Mouse (Mus musculus) ES-E14 (cell line): ENCODE measurements at regions not wholly inside any gene's neighbourhood (a gene's known extent, or its start where the extent isn't known, plus 50 kb on each side); places are given as distances from the start of the nearest gene placed in this dataset.

ENCODE experiments used
- DNase-seq: peaks from one replicate; pipeline ENCODE4 v3.0.0-alpha.2; 2013; ENCODE audit warnings: low read depth, low spot score
- H3K27ac ChIP-seq: 2 replicates; pipeline ENCODE4 v1.5.1; 2012; ENCODE audit warnings: low read depth, mild to moderate bottlenecking, low read length, moderate library complexity, mixed read lengths; ENCODE audit not compliant: poor library complexity, insufficient read depth, severe bottlenecking
- H3K36me3 ChIP-seq: 2 replicates; pipeline ENCODE4 v1.6.1; 2012; ENCODE audit warnings: mild to moderate bottlenecking, low read length, moderate library complexity, mixed read lengths; ENCODE audit not compliant: control insufficient read depth, poor library complexity, insufficient read depth, severe bottlenecking
- H3K4me1 ChIP-seq, 2 experiments: fragments of 150-350 bp in 1 of 2; sonication (generic) in 1 of 2; 2 replicates each; pipeline ENCODE4 v1.6.1; 2012; ENCODE audit warnings: low read length in 2 of 2, mild to moderate bottlenecking in 1 of 2, mixed read lengths in 1 of 2; ENCODE audit not compliant: control insufficient read depth in 2 of 2, insufficient read depth in 2 of 2, poor library complexity in 1 of 2
- H3K4me3 ChIP-seq, 2 experiments: fragments of 150-350 bp in 1 of 2; sonication (generic) in 1 of 2; 2 replicates each; pipeline ENCODE4 v1.5.1; 2012; ENCODE audit warnings: low read length in 2 of 2, low read depth in 1 of 2, mild to moderate bottlenecking in 1 of 2, mixed read lengths in 1 of 2; ENCODE audit not compliant: insufficient read depth in 1 of 2, poor library complexity in 1 of 2, severe bottlenecking in 1 of 2
- H3K9ac ChIP-seq: 2 replicates; pipeline ENCODE4 v1.6.1; 2012; ENCODE audit warnings: low read depth, mild to moderate bottlenecking, low read length, mixed read lengths; ENCODE audit not compliant: poor library complexity, insufficient read depth, severe bottlenecking
- H3K9me3 ChIP-seq: fragments of 150-350 bp; sonication (generic); 2 replicates; pipeline ENCODE4 v1.6.1; 2012; ENCODE audit warnings: low read depth, mild to moderate bottlenecking, low read length; ENCODE audit not compliant: control insufficient read depth, insufficient read depth
- CHD2 ChIP-seq: IDR thresholded peaks from 2 replicates; pipeline ENCODE4 v1.6.1; 2014; ENCODE audit warnings: mild to moderate bottlenecking, low read depth, low read length, inconsistent platforms
- HCFC1 ChIP-seq: IDR thresholded peaks from 2 replicates; pipeline ENCODE4 v1.6.1; 2012; ENCODE audit warnings: low read length, inconsistent platforms, borderline replicate concordance; ENCODE audit not compliant: insufficient read depth
- MAFK ChIP-seq: IDR thresholded peaks from 2 replicates; pipeline ENCODE4 v1.6.1; 2014; ENCODE audit warnings: mild to moderate bottlenecking, low read depth, low read length, inconsistent platforms; ENCODE audit not compliant: insufficient read depth
- ZC3H11A ChIP-seq: IDR thresholded peaks from 2 replicates; pipeline ENCODE4 v1.6.1; 2012; ENCODE audit warnings: low read depth, mild to moderate bottlenecking, inconsistent platforms, low read length, borderline replicate concordance
- ZNF384 ChIP-seq: IDR thresholded peaks from 2 replicates; pipeline ENCODE4 v1.6.1; 2012; ENCODE audit warnings: low read depth, low read length, inconsistent platforms
- in situ Hi-C, 2 experiments: fragments of 600-800 bp; cut with MboI; formaldehyde crosslinking; loops; one replicate each; pipeline ENCODE4 v1.15.1; 2025; ENCODE audit warnings: low sequenced_read_pairs in 2 of 2, inconsistent platforms in 1 of 2; ENCODE audit not compliant: unreplicated experiment in 2 of 2

GRCm38 (mm10) chr1:169346876-169347275 is 184.4 kb downstream of the Nuf2 start:
- H3K36me3 ChIP-seq, result no peaks in the 10 kb centered on the region
- in situ Hi-C loops, result no loop called here
- TF ChIP-seq MAFK (no peak), ZNF384 (no peak), HCFC1 (no peak), ZC3H11A (no peak), CHD2 (no peak)
- H3K4me3 ChIP-seq, result no peak overlapping the region
- DNase-seq, result no peak
- H3K4me1 ChIP-seq, result no peaks in the 10 kb centered on the region
- H3K9me3 ChIP-seq, result no peaks in the 10 kb centered on the region
- no peak overlapping the region for H3K9ac ChIP-seq
- no peak overlapping the region for H3K27ac ChIP-seq

GRCm38 (mm10) chr1:169341131-169341530 is 190.1 kb downstream of the Nuf2 start:
- no peaks in the 10 kb centered on the region for H3K36me3 ChIP-seq
- no peaks in the 10 kb centered on the region for H3K9me3 ChIP-seq
- no peak overlapping the region for H3K9ac ChIP-seq
- no peak overlapping the region for H3K4me3 ChIP-seq
- in situ Hi-C loops, result no loop called here
- TF ChIP-seq ZNF384, result no peak
- no peak for TF ChIP-seq CHD2
- TF ChIP-seq ZC3H11A, result no peak
- no peak for TF ChIP-seq MAFK
- no peak for TF ChIP-seq HCFC1
- H3K4me1 ChIP-seq, result no peaks in the 10 kb centered on the region
- H3K27ac ChIP-seq, result no peak overlapping the region
- no peak for DNase-seq

GRCm38 (mm10) chr1:169338461-169338860 is 192.8 kb downstream of the Nuf2 start:
- no peak overlapping the region for H3K9ac ChIP-seq
- no peaks in the 10 kb centered on the region for H3K9me3 ChIP-seq
- no peak for DNase-seq
- H3K4me3 ChIP-seq, result no peak overlapping the region
- H3K36me3 ChIP-seq, result no peaks in the 10 kb centered on the region
- in situ Hi-C loops, result no loop called here
- H3K4me1 ChIP-seq, result no peaks in the 10 kb centered on the region
- no peak for TF ChIP-seq ZC3H11A
- no peak for TF ChIP-seq ZNF384
- no peak for TF ChIP-seq MAFK
- TF ChIP-seq HCFC1, result no peak
- TF ChIP-seq CHD2, result no peak
- no peak overlapping the region for H3K27ac ChIP-seq

- in situ Hi-C loops, result no loop called here
- TF ChIP-seq HCFC1 (no peak), MAFK (no peak), ZC3H11A (no peak), CHD2 (no peak), ZNF384 (no peak)
- Histone ChIP-seq H3K4me3 (no peak overlapping the region), H3K4me1 (no peaks in the 10 kb centered on the region), H3K27ac (no peak overlapping the region), H3K9me3 (no peaks in the 10 kb centered on the region), H3K9ac (no peak overlapping the region), H3K36me3 (no peaks in the 10 kb centered on the region)
- DNase-seq, result no peak
These were observed 199.1 kb downstream of the Nuf2 start for GRCm38 (mm10) chr1:169332165-169332564.

- H3K27ac ChIP-seq, result no peak overlapping the region
- H3K4me1 ChIP-seq, result no peaks in the 10 kb centered on the region
- H3K4me3 ChIP-seq, result no peak overlapping the region
- H3K36me3 ChIP-seq, result no peaks in the 10 kb centered on the region
- H3K9ac ChIP-seq, result no peak overlapping the region
- no peaks in the 10 kb centered on the region for H3K9me3 ChIP-seq
- no peak for DNase-seq
- TF ChIP-seq CHD2 (no peak), ZNF384 (no peak), ZC3H11A (no peak)
- in situ Hi-C loops, result no loop called here
These were observed 218.0 kb downstream of the Nuf2 start for GRCm38 (mm10) chr1:169313241-169313640.
